Mouse (Mus musculus) thymus, adult 2 months (tissue): ENCODE measurements around the gene Atxn7.

Source experiments
- CTCF ChIP-seq: fragments of 200-500 bp; IDR thresholded peaks from 2 replicates; pipeline ENCODE4 v1.5.1; 2012; ENCODE audit warnings: mild to moderate bottlenecking, control low read depth, low read length, moderate library complexity, borderline replicate concordance; ENCODE audit not compliant: control insufficient read depth, poor library complexity, insufficient read depth; ENCODE audit errors: extremely low read depth
- POLR2A ChIP-seq: fragments of 200-500 bp; IDR thresholded peaks from 2 replicates; pipeline ENCODE4 v1.6.1; 2012; ENCODE audit warnings: mild to moderate bottlenecking, low read length, control low read depth, moderate library complexity; ENCODE audit not compliant: control insufficient read depth, poor library complexity, insufficient read depth; ENCODE audit errors: extremely low read depth

DNA sequence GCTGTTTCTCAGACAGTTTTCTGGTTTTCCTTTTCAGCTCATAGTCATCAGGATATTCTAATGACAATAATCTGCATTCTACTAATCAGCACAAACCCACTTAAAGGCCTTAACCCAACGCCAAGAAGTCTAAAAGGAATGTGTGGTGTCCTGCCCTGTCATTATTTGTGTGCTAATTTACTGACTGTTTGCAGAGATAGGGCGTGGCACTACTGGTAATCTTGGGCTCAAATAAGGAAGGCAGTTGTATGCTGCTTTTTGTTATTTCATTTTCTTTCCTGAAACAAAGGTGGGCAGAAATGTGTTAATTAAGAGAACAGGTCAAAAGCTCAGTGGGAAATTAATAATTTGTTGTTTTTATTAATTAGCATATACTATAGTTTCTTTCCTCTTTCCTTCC, 75.1 kb downstream of the Atxn7 start:
- TF ChIP-seq CTCF (no peak), POLR2A (no peak)
